Mouse (Mus musculus) c-Kit-positive CD71-positive TER-119-positive erythroid progenitor cells, embryonic 14.5 days (primary cell): Measurements from ENCODE around the gene Grk1.

Source experiments
- DNase-seq: peaks from one replicate; pipeline ENCODE4 v3.0.0-alpha.2; 2013; ENCODE audit warnings: low spot score

Gene Grk1

GRCm38 (mm10) chr8:13404666-13405131 lies at the start of gene Grk1:
Gene Grk1 (plus strand): TSS chr8:13405081.
- no peak for DNase-seq

GRCm38 (mm10) chr8:13356221-13356620 lies 48.7 kb upstream of the Grk1 start:
- no peak for DNase-seq

GRCm38 (mm10) chr8:13356681-13357080 lies 48.2 kb upstream of the Grk1 start:
- DNase-seq, result no peak

- DNase-seq, result no peak
Measured at GRCm38 (mm10) chr8:13360213-13360612, 44.7 kb upstream of the Grk1 start.

GRCm38 (mm10) chr8:13361865-13362264 lies 43.0 kb upstream of the Grk1 start:
- no peak for DNase-seq

- no peak for DNase-seq
Measured at GRCm38 (mm10) chr8:13373151-13373662, 31.7 kb upstream of the Grk1 start.

- no peak for DNase-seq
Measured at GRCm38 (mm10) chr8:13381630-13382029, 23.3 kb upstream of the Grk1 start.

- no peak for DNase-seq
Measured at GRCm38 (mm10) chr8:13382536-13382935, 22.3 kb upstream of the Grk1 start.

GRCm38 (mm10) chr8:13382999-13383398 lies 21.9 kb upstream of the Grk1 start:
- no peak for DNase-seq

- no peak for DNase-seq
Measured at GRCm38 (mm10) chr8:13386366-13386765, 18.5 kb upstream of the Grk1 start.

- DNase-seq, result no peak
Measured at GRCm38 (mm10) chr8:13387728-13388127, 17.2 kb upstream of the Grk1 start.

- no peak for DNase-seq
Measured at GRCm38 (mm10) chr8:13388744-13389143, 16.1 kb upstream of the Grk1 start.

GRCm38 (mm10) chr8:13393869-13394268 lies 11.0 kb upstream of the Grk1 start:
- no peak for DNase-seq

- no peak for DNase-seq
Measured at GRCm38 (mm10) chr8:13396725-13397124, 8.2 kb upstream of the Grk1 start, which contains the start of gene Atp4b. Gene Atp4b (minus strand): TSS chr8:13396825.

GRCm38 (mm10) chr8:13403517-13403916 lies 1.4 kb upstream of the Grk1 start:
- no peak for DNase-seq

GRCm38 (mm10) chr8:13406011-13406410 lies 1.1 kb downstream of the Grk1 start:
- DNase-seq, result no peak

- peak; percentile 48 for DNase-seq
Measured at GRCm38 (mm10) chr8:13411597-13411996, 6.7 kb downstream of the Grk1 start.

- DNase-seq, result peak; percentile 47
Measured at GRCm38 (mm10) chr8:13412891-13413558, 8.1 kb downstream of the Grk1 start.

GRCm38 (mm10) chr8:13413823-13414390 lies 9.0 kb downstream of the Grk1 start:
- DNase-seq, result no peak

- no peak for DNase-seq
Measured at GRCm38 (mm10) chr8:13415879-13416278, 11.0 kb downstream of the Grk1 start.

- no peak for DNase-seq
Measured at GRCm38 (mm10) chr8:13419111-13419639, 14.3 kb downstream of the Grk1 start.

- DNase-seq, result no peak
Measured at GRCm38 (mm10) chr8:13420970-13421369, 16.1 kb downstream of the Grk1 start.

- no peak for DNase-seq
Measured at GRCm38 (mm10) chr8:13427351-13427750, 22.5 kb downstream of the Grk1 start.
